Mouse (Mus musculus): ENCODE measurements around the gene Gopc. TPM values are rescaled to one million over a fixed set of nuclear protein-coding genes. Genes with fewer than 3 reads are reported as not detected.
"Not testable (repeated sequence)": the region's sequence is repeated elsewhere in the genome, so short reads cannot be mapped to it uniquely, and the experiment has no call there.

Gene Gopc
- total and polyA plus RNA-seq, 2 experiments from 2014 or later: 7.4 to 10.1 TPM

DNA sequence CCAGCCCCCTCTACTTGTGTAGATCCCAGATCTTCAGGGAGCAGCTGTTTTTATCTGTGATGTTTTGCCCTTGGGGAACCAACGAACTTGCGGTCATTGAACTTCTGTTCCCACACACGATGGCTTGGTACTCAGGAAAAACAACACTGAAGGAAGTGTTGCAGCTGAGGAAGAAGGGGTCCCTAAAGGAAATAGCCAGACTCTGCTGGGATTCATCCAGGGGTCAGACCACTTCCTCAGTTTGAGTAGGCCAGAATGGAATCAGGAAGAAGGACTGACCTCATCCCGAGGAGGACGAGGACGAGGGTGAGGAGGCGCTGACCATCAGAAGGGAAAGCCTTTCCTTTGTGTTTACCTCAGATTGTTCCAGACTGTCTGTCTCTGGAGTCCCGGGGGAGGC lies 72.7 kb downstream of the Gopc start:
- no peak; the same call in 1 of the 2 replicates for TF ChIP-seq CTCF (IDR thresholded peaks at IDR 0.05; ENCODE audit: low read depth)
- peak; percentile 83 for TF ChIP-seq EP300 (IDR thresholded peaks at IDR 0.05; ENCODE audit: low read depth)
- ATAC-seq (ENCODE audit: insufficient read depth, low read depth): peak; percentile 80
- 57% methylated on average over 8 of the region's 8 CpGs for WGBS
- no peak overlapping the region for H3K9ac ChIP-seq (replicated peaks; ENCODE audit: low read depth, low read length)
- H3K27ac ChIP-seq (ENCODE audit: low read depth): peak overlapping the region; percentile 35; the same call in 1 of the 2 replicates
- DNase-seq (ENCODE audit: low spot score): peak; percentile 47
- no peak overlapping the region for H3K4me3 ChIP-seq (ENCODE audit: low read depth, low read length)
- H3K4me2 ChIP-seq (ENCODE audit: low read depth, low read length): no peak overlapping the region
- H3K9me3 ChIP-seq (replicated peaks; ENCODE audit: control insufficient read depth, low read length): no peaks in the 10 kb centered on the region
- peaks cover 17% of the 10 kb centered on the region for H3K36me3 ChIP-seq (replicated peaks; ENCODE audit: control insufficient read depth, insufficient read depth, low read length)
- no peaks in the 10 kb centered on the region for H3K4me1 ChIP-seq (ENCODE audit: control insufficient read depth, insufficient read depth)
- H3K27me3 ChIP-seq (ENCODE audit: control insufficient read depth, insufficient read depth, low read length): no peaks in the 10 kb centered on the region

DNA sequence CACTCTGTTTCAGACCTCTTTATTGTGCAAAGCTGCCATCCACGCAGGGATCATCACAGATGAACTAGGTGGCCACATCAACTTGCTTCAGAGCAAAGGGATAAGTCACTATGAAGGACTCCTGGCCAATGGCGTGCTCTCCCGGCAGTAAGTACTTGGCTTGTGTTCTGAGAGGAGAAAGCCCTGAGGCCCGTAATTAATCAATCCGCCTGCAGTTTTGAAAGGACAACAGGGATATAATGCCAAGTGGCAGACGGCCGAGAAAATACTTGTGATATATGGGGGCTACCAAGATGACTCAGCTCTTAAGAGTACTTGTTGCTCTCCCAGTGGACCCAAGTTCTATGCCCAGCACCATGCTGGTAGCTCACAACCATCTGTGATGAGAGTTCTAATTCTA lies 77.3 kb downstream of the Gopc start:
- DNase-seq (ENCODE audit: low spot score) (no peak), ATAC-seq (ENCODE audit: insufficient read depth, low read depth) (no peak)
- H3K4me3 ChIP-seq (ENCODE audit: low read depth, low read length): no peak overlapping the region
- TF ChIP-seq EP300 (IDR thresholded peaks at IDR 0.05; ENCODE audit: low read depth) (no peak), CTCF (IDR thresholded peaks at IDR 0.05; ENCODE audit: low read depth) (no peak)
- H3K27me3 ChIP-seq (ENCODE audit: control insufficient read depth, insufficient read depth, low read length): no peaks in the 10 kb centered on the region
- 88% methylated on average over 7 of the region's 7 CpGs for WGBS
- H3K27ac ChIP-seq (ENCODE audit: low read depth): no peak overlapping the region
- H3K36me3 ChIP-seq (replicated peaks; ENCODE audit: control insufficient read depth, insufficient read depth, low read length): peaks cover 7% of the 10 kb centered on the region; the same call in 1 of the 2 replicates
- no peak overlapping the region for H3K9ac ChIP-seq (replicated peaks; ENCODE audit: low read depth, low read length)
- no peaks in the 10 kb centered on the region for H3K4me1 ChIP-seq (ENCODE audit: control insufficient read depth, insufficient read depth)
- H3K4me2 ChIP-seq (ENCODE audit: low read depth, low read length): no peak overlapping the region
- H3K9me3 ChIP-seq (replicated peaks; ENCODE audit: control insufficient read depth, low read length): no peaks in the 10 kb centered on the region

DNA sequence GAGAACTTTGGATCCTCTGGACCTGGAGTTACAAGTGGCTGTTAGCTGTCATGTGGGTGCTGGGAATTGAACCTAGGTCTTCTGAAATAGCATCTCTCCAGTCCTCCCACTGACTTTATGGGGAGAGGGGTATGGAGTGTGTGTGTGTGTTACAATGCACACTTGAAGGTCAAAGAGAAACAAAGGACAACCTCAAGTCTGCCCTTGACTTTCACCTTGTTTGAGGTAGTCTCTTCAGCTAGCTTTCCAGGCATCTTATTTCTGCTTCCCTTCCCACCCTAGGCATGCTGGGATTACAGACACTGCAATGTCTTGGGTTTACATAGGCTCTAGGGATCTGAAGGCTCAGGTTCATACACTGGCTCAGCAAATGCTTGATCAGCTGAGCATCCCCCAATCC lies 79.7 kb downstream of the Gopc start:
- TF ChIP-seq EP300 (IDR thresholded peaks at IDR 0.05; ENCODE audit: low read depth): no peak
- Histone ChIP-seq H3K36me3 (replicated peaks; ENCODE audit: control insufficient read depth, insufficient read depth, low read length) (peaks cover 7% of the 10 kb centered on the region; the same call in 1 of the 2 replicates), H3K9me3 (replicated peaks; ENCODE audit: control insufficient read depth, low read length) (no peaks in the 10 kb centered on the region), H3K4me3 (ENCODE audit: low read depth, low read length) (no peak overlapping the region), H3K9ac (replicated peaks; ENCODE audit: low read depth, low read length) (no peak overlapping the region), H3K4me1 (ENCODE audit: control insufficient read depth, insufficient read depth) (no peaks in the 10 kb centered on the region), H3K4me2 (ENCODE audit: low read depth, low read length) (no peak overlapping the region), H3K27me3 (ENCODE audit: control insufficient read depth, insufficient read depth, low read length) (no peaks in the 10 kb centered on the region), H3K27ac (ENCODE audit: low read depth) (no peak overlapping the region)
- no peak for ATAC-seq (ENCODE audit: insufficient read depth, low read depth)
- DNase-seq (ENCODE audit: low spot score): no peak

- H3K9ac ChIP-seq (replicated peaks; ENCODE audit: low read depth, low read length): no peak overlapping the region
- no peak overlapping the region for H3K4me3 ChIP-seq (ENCODE audit: low read depth, low read length)
- H3K4me1 ChIP-seq (ENCODE audit: control insufficient read depth, insufficient read depth): no peaks in the 10 kb centered on the region
- DNase-seq (ENCODE audit: low spot score): no peak
- H3K27ac ChIP-seq (ENCODE audit: low read depth): no peak overlapping the region
- no peak for ATAC-seq (ENCODE audit: insufficient read depth, low read depth)
- H3K27me3 ChIP-seq (ENCODE audit: control insufficient read depth, insufficient read depth, low read length): no peaks in the 10 kb centered on the region
- WGBS: 96% methylated on average over 4 of the region's 4 CpGs
- H3K9me3 ChIP-seq (replicated peaks; ENCODE audit: control insufficient read depth, low read length): no peaks in the 10 kb centered on the region
- peaks cover 7% of the 10 kb centered on the region; the same call in 1 of the 2 replicates for H3K36me3 ChIP-seq (replicated peaks; ENCODE audit: control insufficient read depth, insufficient read depth, low read length)
- H3K4me2 ChIP-seq (ENCODE audit: low read depth, low read length): no peak overlapping the region
- TF ChIP-seq EP300 (IDR thresholded peaks at IDR 0.05; ENCODE audit: low read depth): no peak
- no peak for TF ChIP-seq CTCF (IDR thresholded peaks at IDR 0.05; ENCODE audit: low read depth)
Measured at GRCm38 (mm10) chr10:52301766-52302165, 80.2 kb downstream of the Gopc start.

DNA sequence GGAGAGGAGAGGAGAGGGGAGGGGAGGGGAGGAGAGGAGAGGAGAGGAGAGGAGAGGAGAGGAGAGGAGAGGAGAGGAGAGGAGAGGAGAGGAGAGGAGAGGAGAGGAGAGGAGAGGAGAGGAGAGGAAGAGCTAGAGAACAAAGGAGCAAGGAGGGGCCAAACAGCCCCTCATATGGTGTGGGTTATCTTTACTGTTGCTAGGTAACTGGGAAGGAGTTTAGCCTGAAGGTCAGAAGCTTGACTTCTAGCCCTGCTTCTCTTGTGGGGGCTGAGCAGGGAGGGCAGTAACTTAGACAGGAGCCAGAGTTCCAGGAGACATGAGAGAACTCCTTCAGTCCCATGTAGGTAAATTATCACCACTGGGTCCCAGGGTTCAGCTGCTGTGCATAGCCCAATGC lies 83.4 kb downstream of the Gopc start:
- H3K4me2 ChIP-seq (ENCODE audit: low read depth, low read length); H3K27ac ChIP-seq (ENCODE audit: low read depth); H3K4me1 ChIP-seq (ENCODE audit: control insufficient read depth, insufficient read depth); H3K9me3 ChIP-seq (replicated peaks; ENCODE audit: control insufficient read depth, low read length); H3K4me3 ChIP-seq (ENCODE audit: low read depth, low read length); H3K9ac ChIP-seq (replicated peaks; ENCODE audit: low read depth, low read length); ATAC-seq (ENCODE audit: insufficient read depth, low read depth); DNase-seq (ENCODE audit: low spot score); H3K27me3 ChIP-seq (ENCODE audit: control insufficient read depth, insufficient read depth, low read length); H3K36me3 ChIP-seq (replicated peaks; ENCODE audit: control insufficient read depth, insufficient read depth, low read length): not testable (repeated sequence)

DNA sequence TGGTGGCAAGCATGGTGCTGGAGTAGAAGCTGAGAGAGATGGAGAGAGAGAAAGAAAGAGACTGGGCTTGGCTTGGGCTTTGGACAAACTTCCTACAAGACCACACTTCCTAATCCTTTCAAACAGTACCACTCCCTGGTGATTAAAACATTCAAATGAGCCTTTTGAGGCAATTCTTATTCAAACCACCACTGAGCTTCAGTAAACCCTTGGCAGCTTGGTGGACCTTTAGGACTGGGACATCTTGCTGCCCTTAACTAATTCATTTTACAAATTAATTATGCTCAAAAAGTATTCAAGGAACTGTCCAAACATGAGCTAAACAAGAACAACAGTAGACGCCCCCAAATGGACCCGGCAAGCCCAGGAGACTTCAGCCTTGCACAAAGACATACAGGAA lies 86.0 kb downstream of the Gopc start:
- no peak overlapping the region for H3K4me3 ChIP-seq (ENCODE audit: low read depth, low read length)
- no peaks in the 10 kb centered on the region for H3K27me3 ChIP-seq (ENCODE audit: control insufficient read depth, insufficient read depth, low read length)
- DNase-seq (ENCODE audit: low spot score): no peak
- no peaks in the 10 kb centered on the region for H3K9me3 ChIP-seq (replicated peaks; ENCODE audit: control insufficient read depth, low read length)
- TF ChIP-seq EP300 (IDR thresholded peaks at IDR 0.05; ENCODE audit: low read depth): no peak
- no peak for TF ChIP-seq CTCF (IDR thresholded peaks at IDR 0.05; ENCODE audit: low read depth)
- H3K4me1 ChIP-seq (ENCODE audit: control insufficient read depth, insufficient read depth): no peaks in the 10 kb centered on the region
- no peak overlapping the region for H3K27ac ChIP-seq (ENCODE audit: low read depth)
- WGBS: 88% methylated on average over 2 of the region's 2 CpGs
- no peak overlapping the region for H3K4me2 ChIP-seq (ENCODE audit: low read depth, low read length)
- no peak overlapping the region for H3K9ac ChIP-seq (replicated peaks; ENCODE audit: low read depth, low read length)
- H3K36me3 ChIP-seq (replicated peaks; ENCODE audit: control insufficient read depth, insufficient read depth, low read length): 0 out of 2 replicates have a peak, but pooled peaks cover 4% of the 10 kb centered on the region
- ATAC-seq (ENCODE audit: insufficient read depth, low read depth): no peak

Data from heart, postnatal 0 days (tissue).